Mouse (Mus musculus) thymus, postnatal 25 days (tissue): ENCODE results near the gene Etl4.
"Not testable (repeated sequence)": the region's sequence is repeated elsewhere in the genome, so short reads cannot be mapped to it uniquely, and the experiment has no call there.

Experiments used
- DNase-seq: peaks from one replicate; pipeline ENCODE4 v3.0.0; 2022

Gene Etl4

GRCm38 (mm10) chr2:20167566-20167965 is 258.0 kb downstream of the Etl4 start:
- no peak for DNase-seq

GRCm38 (mm10) chr2:20168156-20168555 is 258.6 kb downstream of the Etl4 start:
- no peak for DNase-seq

GRCm38 (mm10) chr2:20176456-20177184 is 267.0 kb downstream of the Etl4 start:
- DNase-seq: not testable (repeated sequence)

- not testable (repeated sequence) for DNase-seq
Measured at GRCm38 (mm10) chr2:20177236-20177635, 267.7 kb downstream of the Etl4 start.

GRCm38 (mm10) chr2:20180561-20180960 is 271.0 kb downstream of the Etl4 start:
- DNase-seq: not testable (repeated sequence)

- not testable (repeated sequence) for DNase-seq
Measured at GRCm38 (mm10) chr2:20187223-20187622, 277.6 kb downstream of the Etl4 start.

- DNase-seq: no peak
Measured at GRCm38 (mm10) chr2:20203011-20203410, 293.4 kb downstream of the Etl4 start.

GRCm38 (mm10) chr2:20206647-20207046 is 297.1 kb downstream of the Etl4 start:
- no peak for DNase-seq

GRCm38 (mm10) chr2:20208683-20209194 is 299.2 kb downstream of the Etl4 start:
- DNase-seq: no peak

GRCm38 (mm10) chr2:20209359-20209758 is 299.8 kb downstream of the Etl4 start:
- DNase-seq: no peak

- no peak for DNase-seq
Measured at GRCm38 (mm10) chr2:20216275-20216674, 306.7 kb downstream of the Etl4 start.

GRCm38 (mm10) chr2:20216686-20217437 is 307.3 kb downstream of the Etl4 start:
- no peak for DNase-seq

GRCm38 (mm10) chr2:20231371-20231770 is 321.8 kb downstream of the Etl4 start:
- no peak for DNase-seq

GRCm38 (mm10) chr2:20248043-20248664 is 338.6 kb downstream of the Etl4 start:
- no peak for DNase-seq

- no peak for DNase-seq
Measured at GRCm38 (mm10) chr2:20249403-20249802, 339.8 kb downstream of the Etl4 start.

- DNase-seq: no peak
Measured at GRCm38 (mm10) chr2:20276124-20276523, 366.5 kb downstream of the Etl4 start.

GRCm38 (mm10) chr2:20281903-20282302 is 372.3 kb downstream of the Etl4 start:
- DNase-seq: no peak

GRCm38 (mm10) chr2:20284425-20284824 is 374.8 kb downstream of the Etl4 start:
- DNase-seq: no peak

GRCm38 (mm10) chr2:20290982-20291740 is 381.6 kb downstream of the Etl4 start:
- DNase-seq: no peak

GRCm38 (mm10) chr2:20291741-20292110 is 382.1 kb downstream of the Etl4 start:
- DNase-seq: no peak

- no peak for DNase-seq
Measured at GRCm38 (mm10) chr2:20293336-20293735, 383.8 kb downstream of the Etl4 start.

GRCm38 (mm10) chr2:20294596-20294995 is 385.0 kb downstream of the Etl4 start:
- DNase-seq: no peak

- DNase-seq: no peak
Measured at GRCm38 (mm10) chr2:20302517-20302916, 392.9 kb downstream of the Etl4 start.
